Mouse (Mus musculus) lung, postnatal 0 days (tissue): ENCODE data around the gene Epm2aip1.

Experiments used
- CTCF ChIP-seq: IDR thresholded peaks from 2 replicates; pipeline ENCODE4 v1.5.1; 2016; ENCODE audit warnings: antibody characterized with exemption, mild to moderate bottlenecking
- EP300 ChIP-seq: IDR thresholded peaks from 2 replicates; pipeline ENCODE4 v1.6.1; 2016; ENCODE audit warnings: antibody characterized with exemption, mild to moderate bottlenecking, control low read depth

- TF ChIP-seq CTCF = no peak
- TF ChIP-seq EP300 = no peak
Observed at GRCm38 (mm10) chr9:111304036-111304435, 32.3 kb downstream of the Epm2aip1 start.
